Mouse (Mus musculus) embryonic facial prominence, embryonic 13.5 days (tissue): ENCODE results near the gene Svbp. TPM values are rescaled to one million over a fixed set of nuclear protein-coding genes. Genes with fewer than 3 reads are reported as not detected.
A peak's percentile ranks its signal among the peaks of the same experiment; 100 is the strongest.

ENCODE experiments used
- ATAC-seq: fragments of 200-750 bp; cut with Nextera tagmentation; 2 replicates; pipeline ENCODE4 v1.8.0; 2017; ENCODE audit warnings: low read depth; ENCODE audit not compliant: insufficient number of reproducible peaks, insufficient read depth, low FRiP score, low TSS enrichment
- H3K27ac ChIP-seq: fragments of 300-500 bp; sonication (generic); 2 replicates; pipeline ENCODE4 v1.5.1; 2015; ENCODE audit warnings: moderate library complexity, mild to moderate bottlenecking, inconsistent platforms
- H3K27me3 ChIP-seq: fragments of 300-500 bp; sonication (generic); 2 replicates; pipeline ENCODE4 v1.6.1; 2015; ENCODE audit warnings: mild to moderate bottlenecking, inconsistent platforms
- H3K36me3 ChIP-seq: fragments of 300-500 bp; sonication (generic); 2 replicates; pipeline ENCODE4 v1.6.1; 2015; ENCODE audit warnings: mild to moderate bottlenecking, inconsistent platforms
- H3K4me1 ChIP-seq: fragments of 300-500 bp; sonication (generic); 2 replicates; pipeline ENCODE4 v1.6.1; 2015; ENCODE audit warnings: inconsistent platforms
- H3K4me2 ChIP-seq: fragments of 300-500 bp; sonication (generic); 2 replicates; pipeline ENCODE4 v1.6.1; 2015; ENCODE audit warnings: moderate library complexity, mild to moderate bottlenecking, inconsistent platforms
- H3K4me3 ChIP-seq: fragments of 300-500 bp; sonication (generic); 2 replicates; pipeline ENCODE4 v1.5.1; 2015; ENCODE audit warnings: mild to moderate bottlenecking, inconsistent platforms
- H3K9ac ChIP-seq: fragments of 300-500 bp; sonication (generic); 2 replicates; pipeline ENCODE4 v1.6.1; 2015; ENCODE audit warnings: mild to moderate bottlenecking, inconsistent platforms
- H3K9me3 ChIP-seq: fragments of 300-500 bp; sonication (generic); 2 replicates; pipeline ENCODE4 v1.6.1; 2016; ENCODE audit warnings: inconsistent platforms
- WGBS: fragments of 180-500 bp; shearing (Covaris S2); methylation state at CpG from one replicate; pipeline ENCODE4 v1.1.7; 2015; ENCODE audit warnings: mixed read lengths; 5-methylcytosine and 5-hydroxymethylcytosine counted together
- polyA plus RNA-seq: library from polyadenylated mRNA; unstranded; fragments of >200 nt; fragmentation: Nextera tagmentation; extraction: Ambion mirVana; gene quantifications from 2 replicates; pipeline ENCODE4 v1.2.1, GENCODE M21; 2015

Gene Svbp
- 199 and 212 TPM in 2 replicates for polyA plus RNA-seq

- WGBS, result 0% methylated on average over 47 of the region's 47 CpGs
These were observed at the start of gene Svbp for GRCm38 (mm10) chr4:119194909-119195581. Svbp (plus strand) TSS chr4:119195306.

GRCm38 (mm10) chr4:119146816-119147215, 48.3 kb upstream of the Svbp start:
- H3K27me3 ChIP-seq, result no peaks in the 10 kb centered on the region
- H3K9ac ChIP-seq, result no peak overlapping the region
- no peaks in the 10 kb centered on the region for H3K36me3 ChIP-seq
- H3K4me1 ChIP-seq, result no peaks in the 10 kb centered on the region
- H3K27ac ChIP-seq, result no peak overlapping the region
- no peak overlapping the region for H3K4me3 ChIP-seq
- WGBS, result 88% methylated on average over 7 of the region's 7 CpGs
- no peaks in the 10 kb centered on the region for H3K9me3 ChIP-seq
- H3K4me2 ChIP-seq, result no peak overlapping the region
- no peak for ATAC-seq

More at GRCm38 (mm10) chr4:119194909-119195581, at the start of gene Svbp:
- peak within 1 kb of the TSS; percentile 64 for H3K4me2 ChIP-seq
- peak; percentile 91 for ATAC-seq
- peaks cover 17% of the 10 kb centered on the region for H3K36me3 ChIP-seq
- peak within 1 kb of the TSS; percentile 79 for H3K4me3 ChIP-seq
- no peaks in the 10 kb centered on the region for H3K27me3 ChIP-seq
- peaks cover 20% of the 10 kb centered on the region for H3K4me1 ChIP-seq
- peak within 1 kb of the TSS; percentile 91 for H3K9ac ChIP-seq
- peak within 1 kb of the TSS; percentile 91 for H3K27ac ChIP-seq
- no peaks in the 10 kb centered on the region for H3K9me3 ChIP-seq

GRCm38 (mm10) chr4:119147347-119147746, 47.8 kb upstream of the Svbp start:
- no peak for ATAC-seq
- Histone ChIP-seq H3K4me3 (no peak overlapping the region), H3K36me3 (no peaks in the 10 kb centered on the region), H3K9me3 (no peaks in the 10 kb centered on the region), H3K27me3 (no peaks in the 10 kb centered on the region), H3K4me1 (no peaks in the 10 kb centered on the region), H3K9ac (no peak overlapping the region), H3K4me2 (no peak overlapping the region), H3K27ac (no peak overlapping the region)
- 87% methylated on average over 5 of the region's 5 CpGs for WGBS

- 81% methylated on average over 11 of the region's 11 CpGs for WGBS
- Histone ChIP-seq H3K27me3 (no peaks in the 10 kb centered on the region), H3K4me3 (no peak overlapping the region), H3K9me3 (no peaks in the 10 kb centered on the region), H3K27ac (no peak overlapping the region), H3K36me3 (no peaks in the 10 kb centered on the region), H3K9ac (no peak overlapping the region), H3K4me1 (no peaks in the 10 kb centered on the region), H3K4me2 (no peak overlapping the region)
- no peak for ATAC-seq
These were observed 46.4 kb upstream of the Svbp start for GRCm38 (mm10) chr4:119148741-119149140.

GRCm38 (mm10) chr4:119157186-119157585, 37.9 kb upstream of the Svbp start:
- Histone ChIP-seq H3K9ac (no peak overlapping the region), H3K27ac (no peak overlapping the region), H3K4me1 (no peaks in the 10 kb centered on the region), H3K4me2 (no peak overlapping the region), H3K4me3 (no peak overlapping the region), H3K9me3 (no peaks in the 10 kb centered on the region), H3K36me3 (no peaks in the 10 kb centered on the region), H3K27me3 (no peaks in the 10 kb centered on the region)
- WGBS, result 28% methylated on average over 2 of the region's 2 CpGs
- ATAC-seq, result no peak

GRCm38 (mm10) chr4:119157891-119158290, 37.2 kb upstream of the Svbp start:
- Histone ChIP-seq H3K4me3 (no peak overlapping the region), H3K4me2 (no peak overlapping the region), H3K36me3 (no peaks in the 10 kb centered on the region), H3K4me1 (no peaks in the 10 kb centered on the region), H3K27me3 (no peaks in the 10 kb centered on the region), H3K27ac (no peak overlapping the region), H3K9me3 (no peaks in the 10 kb centered on the region), H3K9ac (no peak overlapping the region)
- 78% methylated on average over 5 of the region's 5 CpGs for WGBS
- ATAC-seq, result no peak

GRCm38 (mm10) chr4:119161358-119161757, 33.7 kb upstream of the Svbp start:
- no peak overlapping the region for H3K4me2 ChIP-seq
- H3K36me3 ChIP-seq, result no peaks in the 10 kb centered on the region
- no peaks in the 10 kb centered on the region for H3K27me3 ChIP-seq
- no peaks in the 10 kb centered on the region for H3K9me3 ChIP-seq
- no peak overlapping the region for H3K27ac ChIP-seq
- H3K4me1 ChIP-seq, result no peaks in the 10 kb centered on the region
- H3K9ac ChIP-seq, result no peak overlapping the region
- 79% methylated on average over 3 of the region's 3 CpGs for WGBS
- no peak overlapping the region for H3K4me3 ChIP-seq
- no peak for ATAC-seq

GRCm38 (mm10) chr4:119162990-119163389, 32.1 kb upstream of the Svbp start:
- H3K9me3 ChIP-seq, result no peaks in the 10 kb centered on the region
- no peak overlapping the region for H3K27ac ChIP-seq
- no peak overlapping the region for H3K4me2 ChIP-seq
- ATAC-seq, result no peak
- no peak overlapping the region for H3K4me3 ChIP-seq
- H3K36me3 ChIP-seq, result no peaks in the 10 kb centered on the region
- H3K4me1 ChIP-seq, result no peaks in the 10 kb centered on the region
- no peak overlapping the region for H3K9ac ChIP-seq
- WGBS, result 86% methylated on average over 4 of the region's 4 CpGs
- no peaks in the 10 kb centered on the region for H3K27me3 ChIP-seq

GRCm38 (mm10) chr4:119165916-119166315, 29.2 kb upstream of the Svbp start:
- Histone ChIP-seq H3K9me3 (no peaks in the 10 kb centered on the region), H3K36me3 (peaks cover 29% of the 10 kb centered on the region), H3K9ac (no peak overlapping the region), H3K4me1 (no peaks in the 10 kb centered on the region), H3K4me2 (no peak overlapping the region), H3K27ac (no peak overlapping the region), H3K4me3 (no peak overlapping the region), H3K27me3 (no peaks in the 10 kb centered on the region)
- ATAC-seq, result no peak
- 76% methylated on average over 7 of the region's 7 CpGs for WGBS

GRCm38 (mm10) chr4:119167068-119167467, 28.0 kb upstream of the Svbp start:
- no peak overlapping the region for H3K27ac ChIP-seq
- H3K4me1 ChIP-seq, result peaks cover 6% of the 10 kb centered on the region; the same call in 1 of the 2 replicates
- H3K9ac ChIP-seq, result no peak overlapping the region
- H3K27me3 ChIP-seq, result no peaks in the 10 kb centered on the region
- no peaks in the 10 kb centered on the region for H3K9me3 ChIP-seq
- WGBS, result 85% methylated on average over 4 of the region's 4 CpGs
- no peak overlapping the region for H3K4me3 ChIP-seq
- H3K36me3 ChIP-seq, result peaks cover 36% of the 10 kb centered on the region
- ATAC-seq, result no peak
- H3K4me2 ChIP-seq, result no peak overlapping the region

GRCm38 (mm10) chr4:119167663-119168062, 27.4 kb upstream of the Svbp start:
- ATAC-seq, result no peak
- Histone ChIP-seq H3K4me1 (peaks cover 12% of the 10 kb centered on the region), H3K9ac (no peak overlapping the region), H3K36me3 (peaks cover 36% of the 10 kb centered on the region), H3K4me3 (no peak overlapping the region), H3K27me3 (no peaks in the 10 kb centered on the region), H3K27ac (no peak overlapping the region), H3K4me2 (no peak overlapping the region), H3K9me3 (no peaks in the 10 kb centered on the region)
- 3% methylated on average over 4 of the region's 4 CpGs for WGBS

GRCm38 (mm10) chr4:119172919-119173650, 22.0 kb upstream of the Svbp start:
- peak overlapping the region; percentile 88 for H3K9ac ChIP-seq
- peaks cover 18% of the 10 kb centered on the region for H3K4me1 ChIP-seq
- no peaks in the 10 kb centered on the region for H3K9me3 ChIP-seq
- H3K27me3 ChIP-seq, result no peaks in the 10 kb centered on the region
- H3K4me2 ChIP-seq, result peak overlapping the region; percentile 79
- peak overlapping the region; percentile 80 for H3K4me3 ChIP-seq
- H3K27ac ChIP-seq, result no peak overlapping the region
- no peak for ATAC-seq
- 41% methylated on average over 18 of the region's 18 CpGs for WGBS
- peaks cover 35% of the 10 kb centered on the region for H3K36me3 ChIP-seq
